Mouse (Mus musculus): ENCODE measurements around the gene Mroh8.

Gene Mroh8

DNA sequence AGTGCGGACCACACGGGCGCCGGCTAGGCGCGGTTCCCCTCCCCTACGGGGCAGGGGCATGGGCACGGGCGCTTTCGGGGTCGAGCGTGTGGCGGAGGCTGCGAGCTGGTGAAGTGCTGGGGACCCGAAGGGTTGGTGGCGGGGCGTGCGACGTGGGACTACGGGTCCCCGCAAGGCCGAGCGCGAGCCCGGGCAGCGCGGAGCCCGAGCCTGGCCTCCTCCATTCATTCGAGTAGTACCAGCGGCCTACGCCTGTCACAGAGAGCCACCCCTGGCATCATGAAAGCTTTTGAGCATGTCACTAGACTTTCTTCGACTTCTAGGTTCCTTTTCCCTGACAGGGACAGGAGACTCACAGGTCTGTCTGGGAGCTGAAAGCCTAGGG lies at the start of gene Mroh8:
Gene Mroh8, minus strand, starts transcription at position 134 of the 385 bp plus-strand sequence.
- CTCF ChIA-PET: interaction anchor here (0.6 kb wide), 1 partner anchor 86 kb away, joined by 4 read pairs; no protein-coding TSS in a partner anchor

DNA sequence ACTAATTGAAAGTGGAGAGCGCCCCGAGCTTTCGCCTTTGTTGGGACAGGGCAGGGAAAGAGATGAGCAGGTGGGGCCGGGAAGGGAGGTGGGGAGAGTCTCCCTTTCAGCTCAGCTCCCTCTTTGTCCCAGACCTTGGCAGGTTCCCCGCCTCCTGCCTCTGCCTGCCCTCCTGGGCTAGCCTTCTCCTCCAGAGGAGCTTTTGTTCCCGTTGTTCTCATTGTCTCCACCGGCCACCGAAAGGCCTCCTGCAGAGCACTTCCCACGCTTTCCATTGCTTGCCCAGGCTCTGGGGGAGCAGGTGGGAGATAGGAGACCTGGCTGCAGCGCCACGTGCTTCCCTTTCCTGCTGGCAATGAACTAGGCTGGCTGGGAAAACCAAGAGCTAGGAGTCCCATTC lies 49.2 kb upstream of the Mroh8 start:
- CTCF ChIA-PET: no interaction called here

DNA sequence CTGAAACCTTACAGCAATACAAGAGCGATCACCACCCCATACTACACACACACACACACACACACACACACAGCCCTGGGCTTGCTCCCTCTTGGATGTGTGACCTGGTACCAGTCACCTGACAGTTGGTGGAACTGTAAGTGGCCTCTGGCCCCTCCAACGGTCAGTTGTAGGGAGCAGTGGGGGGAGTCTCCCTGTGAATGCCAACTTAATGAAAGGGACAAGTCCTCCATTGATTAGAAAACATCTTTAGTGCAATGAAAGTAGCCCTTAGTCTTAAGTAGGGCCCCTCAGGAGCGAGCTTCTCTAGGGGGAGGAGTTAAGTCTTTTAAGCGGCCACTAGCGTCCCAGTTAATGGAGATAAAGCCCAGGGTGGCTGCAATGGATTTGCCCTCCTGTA lies 48.8 kb upstream of the Mroh8 start:
- CTCF ChIA-PET: no interaction called here

DNA sequence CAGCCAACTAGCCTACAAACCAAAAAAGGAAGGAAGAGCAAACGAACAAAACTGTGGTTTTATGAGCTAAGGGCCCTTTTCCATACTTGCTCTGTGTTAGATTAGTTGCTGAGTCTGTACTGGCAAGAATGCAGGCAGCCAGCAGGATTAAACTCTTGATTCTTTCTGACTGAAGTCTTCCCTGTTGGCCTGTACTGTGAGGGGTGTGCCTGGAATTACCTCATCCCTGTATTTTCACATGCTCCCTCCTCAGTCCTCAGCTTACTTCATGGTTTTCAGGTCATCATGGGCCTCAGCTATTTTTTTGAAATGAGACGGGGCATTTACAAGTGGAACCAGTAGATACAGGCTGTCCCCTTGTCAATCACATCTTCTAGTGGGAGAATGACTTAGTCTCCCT lies 45.9 kb upstream of the Mroh8 start:
- CTCF ChIA-PET: no interaction called here

DNA sequence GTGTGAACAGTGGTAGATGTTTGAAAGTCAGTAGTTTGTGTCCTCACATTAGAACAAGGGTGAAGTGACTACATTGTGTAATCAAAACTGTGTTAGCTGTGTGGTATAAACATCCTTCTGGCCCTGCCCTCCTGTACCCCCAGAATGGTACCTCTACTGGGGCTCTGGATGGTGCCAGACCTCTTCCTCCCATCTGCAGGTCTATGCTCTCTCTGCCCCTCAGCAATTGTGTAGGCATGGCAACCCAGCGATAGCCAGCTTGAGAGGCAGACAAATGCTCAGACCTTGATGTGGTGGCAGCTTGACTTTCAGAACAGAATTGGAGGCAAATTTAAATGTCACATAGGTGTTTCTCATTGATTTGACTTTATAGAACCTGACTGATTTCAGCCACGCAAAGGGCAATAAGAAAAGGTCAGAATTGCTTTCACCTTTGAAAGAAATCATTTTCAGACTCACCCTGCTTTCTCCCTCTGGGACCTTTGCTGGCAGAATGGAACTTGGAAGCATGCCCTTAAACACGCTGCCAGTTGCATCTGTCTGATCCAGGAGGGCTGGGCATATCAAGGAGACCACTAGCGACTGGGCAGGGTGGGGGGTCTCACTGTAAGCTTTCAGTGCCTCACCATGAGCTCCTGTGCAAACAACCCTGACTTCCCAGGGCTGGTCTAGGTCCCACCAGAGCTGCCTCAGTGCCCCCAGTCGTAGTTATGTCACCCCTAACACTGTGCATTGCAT lies 42.8 kb upstream of the Mroh8 start:
- CTCF ChIA-PET: no interaction called here

DNA sequence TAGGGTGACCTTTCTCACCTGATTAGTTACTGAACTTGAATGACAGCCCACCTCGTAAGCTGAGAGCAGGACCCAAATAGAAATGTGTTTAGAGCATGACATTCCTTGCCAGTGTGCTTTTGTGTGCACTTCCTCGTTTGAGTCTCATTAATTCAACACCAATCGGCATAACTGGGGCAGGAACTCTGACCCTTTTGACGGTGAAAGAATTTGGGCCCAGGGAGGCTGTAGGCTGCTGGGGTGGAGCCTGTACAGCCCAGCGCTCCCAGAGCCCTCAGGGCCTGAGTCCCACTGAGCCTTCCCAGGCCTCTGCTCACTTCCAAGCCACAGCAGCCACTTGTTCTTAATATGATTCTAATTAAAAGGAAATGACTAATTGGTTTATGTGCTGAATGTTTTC lies 41.5 kb upstream of the Mroh8 start:
- CTCF ChIA-PET: no interaction called here

DNA sequence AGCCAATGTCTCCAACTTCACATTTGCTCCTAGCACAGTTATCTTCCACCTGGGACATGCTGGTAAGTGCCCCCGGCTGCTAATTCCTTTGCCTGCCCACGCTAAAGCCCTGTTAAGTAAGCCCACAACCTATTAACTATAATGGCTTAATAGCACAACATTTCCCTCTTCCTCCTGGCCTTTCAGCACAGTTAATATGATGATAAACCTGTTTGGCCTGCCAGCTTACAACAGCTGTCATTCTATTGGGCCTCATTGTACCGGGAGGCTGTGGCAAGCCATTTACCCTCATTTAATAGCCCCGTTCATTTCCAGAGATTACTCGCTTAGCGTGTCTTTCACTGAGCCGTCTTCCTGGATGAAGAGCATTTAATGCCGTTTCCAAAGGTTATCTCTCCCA lies 40.8 kb upstream of the Mroh8 start:
- CTCF ChIA-PET: no interaction called here

DNA sequence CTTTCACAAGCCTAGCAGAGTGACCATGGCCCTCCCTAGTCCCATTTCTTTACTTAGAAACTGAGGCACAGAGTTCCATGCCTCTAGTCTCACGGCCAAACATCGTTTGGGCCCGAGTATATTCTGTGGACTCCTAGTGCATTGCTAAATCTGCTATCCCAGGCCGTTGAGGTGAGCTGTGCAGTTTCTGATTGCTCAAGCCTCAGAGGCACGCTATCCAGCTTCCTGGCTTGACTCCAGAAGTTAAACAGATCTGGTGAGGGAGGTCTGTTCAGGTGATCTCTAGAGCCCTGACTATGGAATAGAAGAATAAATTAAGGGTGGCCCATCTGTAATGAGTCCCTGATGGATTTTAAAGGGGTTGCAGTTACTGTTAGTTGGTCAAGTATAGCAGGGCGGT lies 37.9 kb upstream of the Mroh8 start:
- CTCF ChIA-PET: no interaction called here

DNA sequence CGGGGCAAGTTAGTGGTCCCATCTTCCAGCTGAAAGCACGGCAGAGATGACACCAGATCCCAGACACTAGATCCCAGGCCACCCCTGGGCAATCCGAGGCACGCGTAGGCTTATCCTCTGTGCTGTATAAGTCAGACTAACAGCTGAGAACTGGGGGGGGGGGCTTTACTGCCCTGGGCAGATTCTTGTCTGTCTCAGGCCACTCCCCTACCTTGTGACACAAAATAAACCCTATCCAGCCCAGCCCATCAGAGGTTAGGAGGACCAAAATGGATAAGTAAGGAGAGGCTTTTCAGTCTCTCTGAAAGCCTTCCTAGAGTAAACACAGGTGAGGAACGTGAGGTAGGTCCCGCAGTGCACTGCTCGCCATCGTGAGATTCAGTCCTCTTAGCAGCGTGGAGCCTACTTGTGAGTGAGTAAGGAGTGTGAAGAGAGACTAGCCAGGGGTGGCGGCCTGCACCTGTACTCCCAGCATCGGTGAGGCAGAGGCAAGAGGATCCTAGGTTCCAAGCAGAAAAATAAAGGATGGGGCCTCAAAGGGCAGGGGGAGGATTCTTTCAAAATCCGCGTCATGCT lies 37.1 kb upstream of the Mroh8 start:
- CTCF ChIA-PET: no interaction called here

DNA sequence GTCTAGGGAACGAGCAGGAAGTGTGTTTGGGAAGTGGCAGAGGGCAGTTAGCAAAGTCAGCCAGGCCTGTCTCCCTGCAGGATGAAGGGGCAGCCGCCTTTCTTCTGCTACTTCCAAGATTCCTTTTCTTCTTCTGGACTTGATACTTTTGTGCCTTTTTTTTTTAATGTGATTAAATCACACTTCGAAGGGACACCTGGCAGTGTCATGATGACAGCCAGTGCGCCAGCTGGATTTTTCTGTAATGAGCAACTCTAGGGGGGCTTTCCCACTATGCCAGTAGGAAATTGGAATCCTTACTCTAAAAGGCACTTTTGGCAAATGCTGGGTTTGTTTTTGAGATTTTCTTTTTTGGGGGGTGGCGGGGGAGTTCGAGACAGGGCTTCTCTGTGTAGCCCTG lies 36.1 kb upstream of the Mroh8 start:
- CTCF ChIA-PET: no interaction called here

DNA sequence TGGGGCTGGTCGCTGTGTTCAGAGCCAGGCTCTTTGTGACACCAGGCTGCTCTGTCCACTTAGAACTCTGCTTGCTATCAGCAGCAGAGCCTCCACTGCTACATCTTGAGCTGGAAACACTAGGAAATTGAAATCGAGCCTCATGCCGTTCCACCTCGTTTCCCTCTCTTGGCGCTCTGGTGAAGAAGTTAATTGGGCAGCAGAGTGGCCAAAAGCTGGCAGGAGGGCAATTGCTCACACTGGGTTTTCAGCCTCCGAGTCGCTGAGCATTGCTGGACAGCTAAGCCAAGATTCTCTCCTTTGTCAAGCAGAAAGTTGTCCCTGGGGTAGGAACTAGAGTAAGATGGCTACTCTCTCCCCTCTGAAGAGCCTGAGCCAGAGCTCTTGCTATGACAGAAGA lies 35.0 kb upstream of the Mroh8 start:
- CTCF ChIA-PET: no interaction called here

DNA sequence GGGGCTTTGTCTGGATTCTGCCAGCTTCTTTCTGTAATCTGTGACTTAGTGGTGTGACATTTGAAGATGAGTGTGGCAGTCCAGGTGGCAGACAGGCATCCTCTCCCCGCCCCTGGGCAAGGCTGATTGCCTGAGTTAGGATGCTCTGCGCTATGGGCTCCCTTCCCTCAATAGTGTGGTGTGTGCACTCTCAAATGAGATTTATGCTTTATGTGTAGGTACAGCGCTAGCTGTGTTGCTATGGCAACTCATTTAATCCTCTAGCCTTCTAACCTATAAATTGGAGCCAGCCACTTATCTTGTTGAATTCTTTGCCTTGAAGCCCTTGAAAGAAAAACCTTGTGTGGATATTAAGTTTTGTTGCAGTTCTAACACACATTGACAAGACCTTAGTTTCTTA lies 34.4 kb upstream of the Mroh8 start:
- CTCF ChIA-PET: no interaction called here

DNA sequence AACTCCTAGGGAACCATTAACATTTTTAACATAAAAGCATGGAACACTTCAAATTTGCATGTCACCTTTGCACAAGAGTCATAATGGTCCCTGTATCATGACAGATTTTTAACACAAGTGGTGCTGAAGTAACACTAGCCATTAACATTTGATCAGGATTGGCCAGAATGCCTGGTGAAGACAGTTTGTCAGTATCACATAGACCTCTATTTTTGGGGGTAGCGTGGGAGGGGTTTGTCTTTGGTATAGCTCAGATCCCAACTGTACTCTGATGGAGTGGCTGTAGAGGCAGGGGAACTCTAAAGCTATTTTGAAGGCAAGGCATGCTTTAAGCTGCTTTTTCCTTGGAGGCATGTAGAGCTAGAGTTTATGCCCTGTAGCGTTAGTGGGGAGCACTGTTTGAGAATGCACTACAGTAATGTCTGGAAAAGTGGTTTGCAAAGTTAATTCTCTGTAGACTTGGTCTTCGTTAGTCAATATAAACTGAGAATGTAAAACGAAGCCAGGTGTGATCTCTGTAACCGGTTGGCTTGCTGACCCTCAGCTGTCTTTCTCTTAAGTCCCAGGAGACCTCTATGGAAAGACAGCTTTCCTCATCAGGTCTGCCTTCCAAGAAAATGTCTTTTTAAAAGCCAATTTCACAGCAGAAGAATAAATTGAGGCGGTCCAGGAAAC lies 31.8 kb upstream of the Mroh8 start:
- CTCF ChIA-PET: interaction anchor here (0.5 kb wide), 1 partner anchor 7 kb away, joined by 3 read pairs; no protein-coding TSS in a partner anchor

DNA sequence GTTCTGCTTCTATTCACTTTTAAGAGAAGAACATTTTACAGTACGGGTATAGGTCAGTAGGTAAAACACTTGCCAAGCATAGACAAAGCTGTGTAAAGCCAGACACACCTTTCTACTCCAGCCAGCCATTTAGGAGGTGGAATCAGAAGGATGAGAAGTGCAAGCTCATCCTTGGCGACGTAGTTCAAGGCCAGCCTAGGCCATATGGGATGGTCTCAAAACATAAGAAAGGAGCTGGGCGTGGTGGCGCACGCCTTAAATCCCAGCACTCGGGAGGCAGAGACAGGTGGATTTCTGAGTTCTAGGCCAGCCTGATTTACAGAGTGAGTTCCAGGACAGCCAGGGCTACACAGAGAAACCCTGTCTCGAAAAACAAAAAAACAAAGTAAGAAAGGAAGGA lies 30.3 kb upstream of the Mroh8 start:
- CTCF ChIA-PET: no interaction called here

DNA sequence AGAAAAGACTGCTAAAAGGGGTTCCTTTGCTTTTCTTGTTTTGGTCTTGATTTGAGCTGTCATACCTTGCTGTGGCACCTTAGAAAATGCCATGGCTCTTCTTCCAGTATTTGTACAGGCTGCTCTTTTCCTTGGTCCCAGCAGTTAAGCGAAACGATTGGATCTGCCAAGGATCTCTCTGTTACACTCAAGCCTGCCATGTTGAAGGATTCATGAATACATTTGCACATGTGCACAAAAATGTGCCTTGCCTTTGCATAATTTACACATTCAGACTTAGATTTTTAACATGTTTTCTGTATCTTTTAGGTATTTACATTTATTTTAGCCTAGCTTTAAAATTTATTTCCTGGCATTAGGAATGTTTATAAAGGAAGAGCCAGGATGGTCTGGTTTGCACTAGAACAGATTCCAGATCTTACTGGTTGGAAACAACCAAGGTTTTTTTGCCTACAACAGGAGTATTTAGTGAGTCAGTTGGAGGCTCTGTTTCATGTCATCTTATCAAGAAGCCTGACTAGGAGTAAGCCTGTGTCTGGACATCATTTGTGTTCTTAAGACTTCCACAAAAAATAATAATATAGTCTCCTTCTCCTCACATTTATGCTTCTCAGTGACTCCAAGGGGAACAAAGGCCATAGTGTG lies 29.0 kb upstream of the Mroh8 start:
- CTCF ChIA-PET: no interaction called here

DNA sequence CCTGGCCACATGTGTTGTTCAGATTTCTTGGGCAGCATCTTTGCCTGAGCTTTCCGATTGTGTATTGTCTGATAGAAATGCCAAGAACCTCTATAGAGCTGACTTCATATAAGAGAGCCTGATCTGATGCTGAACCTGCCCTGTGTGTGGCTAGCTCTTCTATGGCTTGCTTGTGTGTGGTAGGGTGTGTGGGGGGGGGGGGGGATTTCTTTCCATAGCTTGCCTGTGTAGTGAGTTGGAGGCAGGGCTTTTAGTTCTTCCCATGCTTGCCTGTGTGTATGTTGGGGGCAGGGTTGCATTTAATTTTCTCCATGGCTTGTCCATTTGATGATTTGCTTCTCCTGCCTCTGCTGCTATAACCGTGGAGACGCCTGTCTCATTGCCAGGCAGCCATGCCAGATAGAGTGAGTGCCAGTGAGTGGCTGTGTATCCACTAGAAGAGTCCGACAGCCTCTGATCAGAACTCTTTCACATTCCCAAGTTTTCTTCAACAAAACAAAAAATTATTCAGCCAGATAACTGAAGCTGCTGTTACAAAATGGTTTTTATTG lies 28.4 kb upstream of the Mroh8 start:
- CTCF ChIA-PET: no interaction called here

DNA sequence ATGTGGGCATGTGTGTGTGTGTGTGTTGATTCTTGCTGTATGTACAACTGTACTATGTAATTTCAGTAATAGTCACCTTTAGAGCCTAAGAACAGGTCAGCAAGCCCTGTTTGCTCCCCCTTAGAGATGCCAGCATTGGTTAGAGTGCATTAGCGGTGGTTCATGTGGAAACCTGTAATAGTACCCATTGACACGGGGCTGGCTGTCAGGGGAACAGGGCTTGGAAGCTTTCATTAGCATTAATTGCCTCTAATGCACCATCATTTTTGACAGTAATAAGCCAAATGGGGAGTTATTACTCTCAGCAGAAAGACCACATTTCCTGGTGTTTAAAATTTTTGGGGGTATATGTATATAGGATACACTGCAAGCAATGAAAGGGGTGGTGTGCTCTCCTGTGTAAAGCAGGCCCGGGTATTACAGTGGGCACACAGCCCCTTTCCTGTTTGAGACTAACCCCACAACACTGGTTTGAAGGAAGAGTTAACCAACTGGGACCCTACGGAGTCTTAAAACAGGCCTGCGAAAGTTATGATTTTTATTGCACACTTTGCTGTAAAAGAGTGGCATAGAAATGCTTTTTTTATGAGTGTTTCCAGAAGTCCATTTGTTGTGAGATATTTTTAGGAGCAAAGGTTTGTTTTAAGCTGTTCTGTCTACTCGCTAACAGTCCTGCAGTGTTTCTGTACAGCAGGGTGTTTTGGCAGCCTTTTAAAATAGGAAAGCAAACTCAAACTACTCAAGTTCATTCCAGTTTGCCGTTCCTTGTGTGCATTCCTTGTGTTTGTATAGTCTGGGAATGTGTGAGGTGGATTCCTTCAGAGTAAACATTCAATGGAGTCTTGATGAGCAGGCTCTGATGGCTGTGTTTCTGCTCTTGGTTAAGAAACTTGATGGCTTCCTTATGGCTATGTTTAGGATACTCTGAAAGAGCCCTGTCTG lies 27.0 kb upstream of the Mroh8 start:
- CTCF ChIA-PET: no interaction called here

DNA sequence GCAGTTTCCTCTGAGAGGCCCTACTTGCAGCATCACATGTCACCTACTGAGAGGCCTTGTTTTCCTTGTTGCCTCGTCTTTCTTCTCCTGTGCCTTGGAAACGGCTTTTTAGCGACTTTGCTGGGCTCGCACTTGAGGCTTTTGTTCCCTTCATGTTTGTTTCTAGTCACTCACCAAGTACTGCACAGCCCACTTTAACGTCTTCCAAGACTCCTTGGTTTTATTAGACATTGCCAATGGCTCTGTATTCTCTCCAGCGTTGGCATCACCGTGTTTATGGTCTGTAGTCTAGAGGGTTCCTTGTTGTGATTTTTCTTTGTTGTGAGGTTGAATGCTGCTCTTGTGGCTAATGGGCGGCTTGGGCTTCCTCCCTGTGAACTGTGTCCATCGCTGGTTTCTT lies 23.7 kb upstream of the Mroh8 start:
- CTCF ChIA-PET: no interaction called here

DNA sequence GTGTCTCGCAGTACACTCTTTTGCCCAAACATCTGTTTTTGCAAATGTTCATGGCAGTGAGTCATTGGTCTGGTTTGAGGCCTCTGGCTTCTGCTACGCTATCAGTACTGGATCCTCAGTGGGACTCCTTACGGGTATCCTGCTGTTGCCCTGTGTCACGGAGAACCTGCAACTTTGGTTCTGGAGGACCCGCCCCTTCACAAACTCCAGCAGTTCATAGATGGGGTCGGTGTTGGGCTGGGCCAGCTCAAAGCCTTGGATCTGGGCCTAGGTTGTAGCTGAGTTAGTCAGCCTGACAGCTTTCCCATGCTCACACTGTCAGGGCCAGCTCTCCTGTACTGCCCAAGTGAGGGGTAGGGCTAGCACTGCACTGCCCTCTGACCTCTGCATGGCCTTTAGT lies 20.7 kb upstream of the Mroh8 start:
- CTCF ChIA-PET: no interaction called here

DNA sequence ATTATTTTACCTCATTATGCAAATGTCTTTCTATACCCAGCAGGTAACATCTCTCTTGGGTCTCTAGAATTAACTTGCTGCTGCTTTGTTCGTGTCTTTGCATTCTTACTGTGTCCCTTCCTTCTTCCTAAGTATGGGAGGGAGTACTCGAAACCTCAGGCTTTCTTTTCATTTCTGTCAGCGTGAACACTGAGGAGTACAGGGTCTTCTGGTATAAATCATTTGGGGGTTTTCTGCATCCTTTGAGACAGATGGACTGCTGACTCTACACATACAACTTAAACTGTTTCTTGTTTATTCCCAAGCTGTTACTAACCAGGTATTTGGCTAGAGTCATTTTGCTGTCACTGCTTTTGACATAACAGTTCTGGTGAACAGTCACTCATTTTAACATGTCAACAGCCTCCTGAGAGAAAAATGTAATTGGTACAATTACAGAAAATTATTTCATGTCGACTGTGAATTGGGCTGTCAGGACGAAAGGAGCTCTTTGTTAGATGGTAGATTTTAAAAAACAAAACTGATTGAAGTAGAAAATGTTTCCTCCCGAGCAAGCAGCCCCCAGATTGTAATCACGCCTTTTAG lies 16.8 kb upstream of the Mroh8 start:
- CTCF ChIA-PET: no interaction called here

DNA sequence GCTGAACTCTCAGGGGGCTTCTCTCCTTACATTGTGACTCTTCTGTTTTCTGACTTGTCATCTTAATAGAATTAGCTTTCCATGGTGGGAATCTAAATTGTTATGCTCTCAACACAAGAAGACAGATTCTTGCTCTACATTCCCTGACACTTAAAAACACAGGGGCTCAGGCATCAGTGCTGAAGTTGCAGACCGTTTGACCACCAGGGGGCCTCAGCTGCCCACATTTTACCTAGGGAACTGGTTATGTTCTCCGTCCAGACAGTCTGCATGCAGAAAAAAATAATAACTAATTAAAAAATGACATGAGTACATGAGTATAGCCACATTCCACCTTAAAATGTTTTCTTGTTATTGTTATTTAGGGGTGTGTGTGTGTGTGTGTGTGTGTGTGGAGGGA lies 12.7 kb upstream of the Mroh8 start:
- CTCF ChIA-PET: interaction anchor here (0.7 kb wide), 1 partner anchor 100 kb away, joined by 7 read pairs; no protein-coding TSS in a partner anchor
